Mouse (Mus musculus): ENCODE results near the gene Glp2r.
A peak's percentile ranks its signal among the peaks of the same experiment; 100 is the strongest.

Glp2r gene

GRCm38 (mm10) chr11:67731056-67731455, 39.9 kb downstream of the Glp2r start:
- DNase-seq (ENCODE audit: extremely low read depth, low read depth): no peak

DNA sequence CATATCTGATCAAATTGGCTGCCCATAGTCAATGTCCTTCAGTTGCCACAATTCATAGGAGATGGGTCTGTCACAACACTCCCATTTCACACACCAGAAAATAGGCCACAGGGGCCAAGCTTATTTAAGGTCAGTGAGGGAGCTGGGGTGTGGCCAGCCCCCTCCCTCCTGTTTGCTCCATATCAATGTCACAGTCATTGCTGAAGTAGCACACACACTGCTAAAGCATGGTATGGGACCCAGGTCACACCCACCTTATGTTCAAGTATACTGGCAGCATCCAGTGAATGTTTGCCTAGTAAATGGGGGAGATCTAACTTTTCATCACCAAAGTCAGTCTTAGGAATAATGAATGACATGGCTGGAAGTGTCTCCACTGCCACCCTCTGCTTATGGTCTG, 42.2 kb downstream of the Glp2r start:
- no peak for DNase-seq (ENCODE audit: extremely low read depth, low read depth)

- no peak for DNase-seq (ENCODE audit: extremely low read depth, low read depth)
Measured at GRCm38 (mm10) chr11:67727095-67727494, 43.9 kb downstream of the Glp2r start.

DNA sequence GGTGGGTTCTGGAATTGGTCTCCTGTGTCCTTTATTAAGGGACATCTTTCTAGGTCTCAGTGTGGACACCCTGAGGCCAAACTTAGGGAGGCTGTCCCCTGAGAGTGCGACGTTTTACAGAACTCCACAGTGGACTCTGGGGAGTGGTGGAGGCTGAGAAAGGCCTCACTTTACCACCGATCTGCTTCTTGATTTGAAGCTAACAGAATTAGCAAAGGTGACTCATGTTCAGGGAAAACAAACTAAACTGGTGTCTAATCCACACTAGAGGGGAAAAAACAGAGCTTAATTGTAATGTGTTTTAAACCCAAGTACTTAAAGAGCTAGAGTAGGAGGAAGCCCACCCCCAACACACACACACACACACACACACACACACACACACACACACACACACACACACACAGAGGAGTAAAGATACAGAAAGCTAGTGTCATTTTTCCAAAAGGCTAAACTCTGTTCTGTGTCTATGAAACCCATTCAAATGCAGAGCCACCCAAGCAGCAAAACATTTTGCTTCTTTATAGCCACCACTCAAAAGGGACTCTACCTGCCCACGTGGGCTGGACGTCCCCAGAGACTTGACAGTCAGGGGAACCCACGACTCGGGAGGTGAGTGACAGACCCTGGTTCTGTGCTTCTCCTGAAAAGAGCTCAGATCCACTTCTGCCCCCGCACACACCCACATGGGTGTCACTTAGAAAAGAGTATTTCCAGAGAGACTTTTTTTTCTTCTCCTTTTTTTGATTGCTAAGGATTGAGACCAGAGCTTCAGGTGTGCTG, 47.5 kb downstream of the Glp2r start:
- DNase-seq (ENCODE audit: extremely low read depth, low read depth): no peak

DNA sequence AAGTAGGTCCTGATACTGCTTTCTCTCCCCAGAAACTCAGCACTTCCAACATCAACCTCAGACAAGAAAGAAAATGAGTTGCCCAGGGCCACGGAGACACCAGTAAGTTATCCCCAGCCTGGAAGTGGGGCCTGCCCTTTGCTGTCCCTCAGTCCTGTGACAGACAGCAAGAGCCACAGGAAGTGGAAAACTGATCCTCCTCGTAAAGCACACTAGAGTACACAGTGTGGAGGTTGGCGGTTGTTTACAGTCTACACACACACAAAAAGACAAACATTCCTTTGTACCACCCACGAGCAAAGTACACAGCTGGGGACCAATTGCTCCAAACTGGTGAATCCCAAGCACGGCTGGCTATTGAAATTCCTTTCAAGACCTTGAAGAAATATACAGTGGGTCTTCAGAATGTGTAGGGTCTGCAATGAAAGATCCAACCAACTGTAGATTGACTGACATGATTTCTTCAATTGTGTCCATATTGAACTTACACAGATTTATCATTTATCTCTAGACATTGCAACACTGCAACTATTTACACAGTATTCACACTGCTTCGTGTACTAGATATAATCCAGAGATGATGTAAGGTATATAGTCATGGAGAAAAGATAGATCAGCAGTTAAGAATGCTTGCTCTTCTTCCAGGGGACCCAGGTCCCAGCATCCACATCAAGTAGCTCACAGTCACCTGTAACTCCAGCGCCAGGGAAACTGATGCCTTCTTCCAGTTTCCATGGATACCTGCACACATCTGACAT, 48.4 kb downstream of the Glp2r start:
- no peak for DNase-seq (ENCODE audit: extremely low read depth, low read depth)

GRCm38 (mm10) chr11:67721485-67721884, 49.5 kb downstream of the Glp2r start:
- DNase-seq (ENCODE audit: extremely low read depth, low read depth): no peak

GRCm38 (mm10) chr11:67715382-67715781, 55.6 kb downstream of the Glp2r start:
- DNase-seq (ENCODE audit: extremely low read depth, low read depth): no peak

DNA sequence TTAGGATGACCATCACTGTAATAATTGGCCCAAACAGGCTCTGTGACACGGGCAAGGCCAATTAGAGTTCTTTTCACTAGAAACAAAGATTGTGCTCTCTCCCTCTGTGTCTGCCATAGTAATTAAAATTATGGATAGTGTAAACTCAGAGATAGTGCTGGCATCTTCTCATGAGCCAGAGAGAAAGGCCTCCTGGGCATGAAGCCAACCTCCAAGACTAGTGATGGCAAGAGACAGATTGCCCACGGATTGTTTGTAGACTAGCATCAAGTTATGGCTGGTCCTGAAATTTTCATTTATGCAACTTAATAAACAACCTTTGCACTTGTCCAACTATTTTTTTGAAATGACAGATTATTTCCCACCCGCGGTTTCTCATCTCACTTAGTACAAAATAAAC, 58.0 kb downstream of the Glp2r start:
- DNase-seq (ENCODE audit: extremely low read depth, low read depth): no peak

DNA sequence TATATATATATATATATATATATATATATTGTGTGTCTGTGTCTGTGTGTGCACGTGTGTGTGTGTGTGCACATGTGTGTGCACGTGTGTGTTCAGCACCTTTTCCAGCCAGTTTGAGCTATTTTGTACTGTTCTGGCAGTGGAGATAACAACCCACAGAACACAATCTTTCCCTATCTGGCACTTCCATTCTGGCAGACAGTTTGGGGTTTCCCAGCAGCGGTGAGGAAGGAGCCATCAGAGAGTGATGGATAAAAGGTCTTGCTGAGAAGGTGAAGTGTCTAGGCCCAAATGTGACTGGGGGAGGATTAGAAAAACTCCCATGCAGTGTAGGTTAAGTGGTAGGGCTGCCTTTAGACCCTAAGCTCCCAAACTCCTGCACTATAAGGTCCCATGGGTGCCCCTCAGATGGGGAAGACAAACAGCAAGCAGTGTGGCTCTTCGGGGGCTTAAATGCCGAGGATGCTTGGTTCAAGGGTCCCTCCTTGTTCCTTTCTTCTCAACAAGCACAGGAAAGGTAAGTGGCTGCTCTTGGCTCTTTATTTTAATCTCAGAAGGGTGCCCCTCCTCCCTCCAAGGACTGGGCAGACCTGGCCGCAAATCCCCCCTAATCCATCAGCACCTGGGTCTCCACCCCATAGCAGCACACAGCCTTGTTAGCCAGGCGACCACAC, 76.1 kb downstream of the Glp2r start, which contains the start of gene Rcvrn:
Gene Rcvrn (plus strand): TSS at position 624 of the 674 bp plus-strand sequence.
- DNase-seq (ENCODE audit: extremely low read depth, low read depth): no peak

GRCm38 (mm10) chr11:67686109-67686508, 84.8 kb downstream of the Glp2r start:
- no peak for DNase-seq (ENCODE audit: extremely low read depth, low read depth)

DNA sequence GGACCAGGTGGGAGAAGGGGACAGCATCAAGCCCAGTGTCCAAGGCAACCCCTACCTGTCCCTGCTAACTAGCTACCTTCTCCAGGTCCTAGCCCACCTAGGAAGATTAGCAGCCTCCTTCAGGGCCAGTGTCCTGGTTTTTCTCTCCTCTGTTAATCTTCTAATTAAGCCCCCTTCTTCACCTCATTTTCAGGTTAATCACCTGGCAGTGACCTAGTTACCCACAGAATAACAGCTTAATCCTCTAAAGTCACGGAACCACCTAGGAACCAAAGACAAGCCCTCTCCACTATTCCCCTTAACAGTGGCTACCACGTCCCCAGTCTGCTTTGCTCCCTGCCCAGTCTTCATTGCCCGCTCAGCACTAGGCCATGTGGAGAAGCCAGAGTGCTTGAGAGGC, 89.1 kb downstream of the Glp2r start:
- no peak for DNase-seq (ENCODE audit: extremely low read depth, low read depth)

- DNase-seq (ENCODE audit: extremely low read depth, low read depth): no peak
Measured at GRCm38 (mm10) chr11:67679930-67680329, 91.0 kb downstream of the Glp2r start.

DNA sequence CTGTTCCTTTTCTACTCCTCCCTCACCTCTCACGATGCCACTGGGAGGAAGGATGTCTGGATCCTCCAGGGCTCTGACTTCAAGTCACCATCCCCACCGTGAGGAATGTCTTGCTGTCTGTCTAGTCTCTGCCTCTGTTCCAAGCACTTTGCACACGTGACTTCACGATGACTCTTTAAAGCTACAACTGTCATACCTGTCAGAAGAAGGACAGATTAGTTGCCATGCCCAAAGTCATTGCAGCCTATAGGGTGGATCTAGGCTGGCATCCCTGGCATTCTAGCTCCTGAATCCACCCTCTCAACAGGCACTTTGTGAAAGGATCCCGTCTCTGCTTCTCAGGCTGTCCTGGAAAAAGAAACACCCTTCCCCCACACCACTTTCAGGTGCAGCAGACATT, 91.7 kb downstream of the Glp2r start:
- no peak for DNase-seq (ENCODE audit: extremely low read depth, low read depth)

DNA sequence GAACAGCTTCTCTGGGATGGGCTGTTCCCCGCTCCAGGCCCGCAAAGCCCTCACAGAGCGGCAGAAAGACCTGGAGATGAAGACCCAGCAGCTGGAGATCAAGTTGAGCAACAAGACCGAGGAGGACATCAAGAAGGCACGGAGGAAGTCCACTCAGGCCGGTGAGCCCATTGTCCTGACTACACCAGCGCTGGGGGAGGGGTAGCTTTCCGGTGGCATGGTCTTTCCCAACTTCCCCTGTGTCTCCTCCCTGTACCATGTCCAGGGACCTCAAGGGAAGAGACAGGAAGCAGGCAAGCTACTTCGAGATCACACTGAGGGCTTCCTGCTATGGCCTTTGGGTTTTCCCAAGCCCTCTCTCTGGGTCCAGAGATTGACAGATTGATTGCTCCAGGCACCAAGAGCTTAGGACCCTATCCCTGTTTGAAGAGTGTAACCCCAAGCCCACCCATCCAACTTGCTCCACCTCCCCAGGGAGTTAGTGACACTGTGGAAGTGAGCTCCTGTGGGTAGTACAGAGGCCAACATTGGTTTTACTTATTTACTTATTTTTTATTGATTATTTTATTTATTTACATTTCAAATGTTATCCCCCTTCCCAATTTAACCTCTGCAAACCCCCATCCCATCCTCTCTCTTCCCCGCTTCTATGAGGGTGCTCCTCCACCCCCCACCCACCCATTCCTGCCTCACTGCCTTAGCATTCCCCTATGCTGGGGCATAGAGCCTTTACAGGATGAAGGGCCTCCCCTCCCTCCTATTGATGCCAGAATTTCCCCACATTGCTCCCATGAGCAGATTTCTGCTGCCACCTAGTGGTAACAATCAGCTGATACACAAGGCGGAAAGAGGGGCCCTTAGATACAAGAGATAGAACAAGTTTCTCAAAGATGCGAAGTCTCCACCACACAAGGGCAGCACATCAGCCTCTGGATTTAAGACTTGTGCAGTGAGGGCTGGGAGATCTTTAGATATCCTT, 95.1 kb downstream of the Glp2r start:
- peak; percentile 16 for DNase-seq (ENCODE audit: extremely low read depth, low read depth)

GRCm38 (mm10) chr11:67672140-67672539, 98.8 kb downstream of the Glp2r start:
- no peak for DNase-seq (ENCODE audit: extremely low read depth, low read depth)

GRCm38 (mm10) chr11:67670031-67670430, 100.9 kb downstream of the Glp2r start:
- DNase-seq (ENCODE audit: extremely low read depth, low read depth): no peak

- no peak for DNase-seq (ENCODE audit: extremely low read depth, low read depth)
Measured at GRCm38 (mm10) chr11:67668460-67669007, 102.4 kb downstream of the Glp2r start.

GRCm38 (mm10) chr11:67667531-67668332, 103.2 kb downstream of the Glp2r start:
- no peak for DNase-seq (ENCODE audit: extremely low read depth, low read depth)

DNA sequence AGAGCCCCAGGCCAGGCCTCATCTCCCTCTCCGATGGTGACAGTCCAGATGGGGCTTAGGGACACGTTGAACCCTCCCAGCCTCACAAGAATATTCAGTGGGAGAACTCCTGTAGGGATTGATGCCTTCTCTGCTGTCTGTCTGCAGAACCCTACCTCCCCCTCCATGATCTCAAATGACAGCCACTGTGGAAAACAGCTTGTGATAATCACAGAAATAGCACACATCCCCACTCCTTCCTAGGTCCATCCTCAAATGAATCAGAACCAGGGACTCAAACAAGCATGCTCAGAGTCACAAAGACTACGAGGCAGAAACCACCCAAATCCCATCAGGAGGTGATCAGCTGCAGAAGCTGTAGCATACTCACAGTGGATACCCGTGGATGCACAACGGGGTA, 104.8 kb downstream of the Glp2r start:
- no peak for DNase-seq (ENCODE audit: extremely low read depth, low read depth)

DNA sequence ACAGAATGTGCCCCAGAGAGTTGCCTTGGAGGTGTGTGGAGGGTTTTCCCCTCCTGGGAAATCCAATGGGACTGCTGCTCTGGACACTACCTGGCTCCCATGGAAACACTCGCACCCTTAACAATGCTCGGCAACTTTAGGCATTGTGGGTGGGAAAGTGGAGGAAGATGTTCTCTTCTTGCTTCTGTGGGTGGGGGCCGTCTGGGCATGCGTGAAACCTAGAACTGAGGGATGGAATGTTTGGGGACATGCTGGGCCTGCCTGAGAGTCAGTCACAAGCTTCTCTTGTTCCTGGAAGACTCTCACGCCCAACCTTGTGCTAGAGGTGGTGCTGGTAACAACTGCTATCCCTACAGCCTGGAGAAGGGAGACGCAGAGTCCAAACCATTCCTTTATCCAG, 106.0 kb downstream of the Glp2r start:
- DNase-seq (ENCODE audit: extremely low read depth, low read depth): no peak
